Mouse (Mus musculus) cerebellum, adult 2 months (tissue): ENCODE data around the gene Myo1f.

Source experiments
- CTCF ChIP-seq: fragments of 200-500 bp; IDR thresholded peaks from 2 replicates; pipeline ENCODE4 v1.5.1; 2011; ENCODE audit warnings: low read depth, mild to moderate bottlenecking, control low read depth, low read length, moderate library complexity, borderline replicate concordance; ENCODE audit not compliant: insufficient read depth
- POLR2A ChIP-seq: fragments of 200-500 bp; IDR thresholded peaks from 2 replicates; pipeline ENCODE4 v1.6.1; 2011; ENCODE audit warnings: low read length, control low read depth, borderline replicate concordance; ENCODE audit not compliant: insufficient read depth

DNA sequence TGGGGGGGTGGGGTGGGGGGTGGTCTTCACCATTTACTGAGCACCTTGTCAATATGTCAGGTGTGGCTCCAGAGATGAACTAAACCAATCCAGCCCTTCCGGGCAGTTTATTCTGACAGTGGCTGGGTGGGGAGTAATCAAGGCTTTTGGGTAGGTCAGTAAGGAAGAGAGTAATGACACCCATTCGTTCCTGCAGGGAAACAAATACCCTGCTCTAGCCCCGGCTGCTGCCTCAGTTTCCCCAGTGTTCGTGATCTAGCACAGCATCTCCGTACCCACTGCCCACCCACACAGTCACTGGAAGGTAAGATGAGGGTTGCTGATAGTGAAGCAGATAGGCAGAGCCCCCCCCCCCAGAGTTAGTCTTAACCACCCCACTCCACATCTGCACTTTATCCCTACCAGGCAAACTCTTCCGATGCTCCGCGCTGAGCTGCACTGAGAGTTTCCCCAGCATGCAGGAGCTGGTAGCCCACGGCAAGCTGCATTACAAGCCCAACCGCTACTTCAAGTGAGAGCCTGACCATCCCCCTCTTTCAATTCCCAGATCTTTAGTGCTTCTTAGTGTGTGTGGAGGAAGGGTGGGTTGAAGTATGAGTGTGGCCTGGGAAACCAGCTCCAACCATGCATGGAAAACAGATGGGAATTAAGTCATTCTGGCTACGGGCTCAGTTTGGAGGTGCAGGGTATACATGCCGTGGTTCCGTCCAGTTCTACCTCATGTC is 74.8 kb downstream of the Myo1f start:
- TF ChIP-seq CTCF (no peak), POLR2A (no peak)
